22 mouse cellular contexts compared by ENCODE assay signal in genomic region chr4:137777866-137778265, GRCm38 (mm10). TPM values are rescaled to one million over a fixed set of nuclear protein-coding genes. Genes with fewer than 3 reads are reported as not detected.
"Had no signal": no experiment of that assay in that cellular context is flagged by ENCODE, and none has a peak within 500 bp of the region (broad histone marks: within the 10 kb centered on the region; RNA-seq: fewer than 3 reads in every experiment).

No protein-coding gene starts in this region.

- H3K36me3 ChIP-seq: lung, embryonic 15.5 days; midbrain, embryonic 10.5 days; midbrain, embryonic 12.5 days; neural tube, embryonic 13.5 days; neural tube, embryonic 15.5 days had no signal

- H3K27me3 ChIP-seq: lung, embryonic 15.5 days; midbrain, embryonic 12.5 days; neural tube, embryonic 13.5 days; neural tube, embryonic 15.5 days had no signal

- H3K9me3 ChIP-seq: lung, embryonic 15.5 days; midbrain, embryonic 10.5 days; midbrain, embryonic 12.5 days; neural tube, embryonic 13.5 days; neural tube, embryonic 15.5 days had no signal

- H3K9ac ChIP-seq: liver, postnatal 0 days; lung, embryonic 15.5 days; midbrain, embryonic 12.5 days; neural tube, embryonic 13.5 days; neural tube, embryonic 15.5 days had no signal

- H3K27ac ChIP-seq: lung, embryonic 15.5 days; midbrain, embryonic 10.5 days; midbrain, embryonic 12.5 days; neural tube, embryonic 13.5 days; neural tube, embryonic 15.5 days had no signal

- H3K4me3 ChIP-seq: lung, embryonic 15.5 days; midbrain, embryonic 10.5 days; midbrain, embryonic 12.5 days; myocyte; neural tube, embryonic 13.5 days; neural tube, embryonic 15.5 days had no signal

- DNase-seq: liver, postnatal 0 days; lung, adult 2 months; lung, postnatal 14 days; lung, postnatal 4 days; midbrain, embryonic 14.5 days; retina, postnatal 1 day; right cerebral cortex, adult 18-20 months; right cerebral cortex, postnatal 25 days; right cerebral cortex, postnatal 4 days; spleen, adult 18-20 months; thymus, adult 18-20 months; thymus, postnatal 25 days; thymus, postnatal 4 days had no signal

- ATAC-seq: liver, postnatal 0 days; lung, postnatal 0 days; midbrain, embryonic 16.5 days had no signal

- H3K4me2 ChIP-seq: lung, embryonic 15.5 days; midbrain, embryonic 12.5 days; neural tube, embryonic 13.5 days; neural tube, embryonic 15.5 days had no signal

RNA-seq across cellular contexts. Expression of gene Alpl, which starts 18.3 kb away (rescaled TPM):
- total RNA-seq: megakaryocyte-erythroid progenitor cell, adult 5-6 weeks had no signal
